Mouse (Mus musculus): ENCODE results near the gene Pam. TPM values are rescaled to one million over a fixed set of nuclear protein-coding genes. Genes with fewer than 3 reads are reported as not detected.

Gene Pam
- polyA plus RNA-seq, 1 experiment from 2014 or later, result 77.3 TPM

GRCm38 (mm10) chr1:97983189-97983588 lies 112.3 kb downstream of the Pam start:
- no peaks in the 10 kb centered on the region for H3K9me3 ChIP-seq (ENCODE audit: control insufficient read depth, low read depth, low read length)
- 67% methylated on average over 1 of the region's 1 CpGs for WGBS
- H3K4me2 ChIP-seq (replicated peaks; ENCODE audit: low read depth, low read length), result no peak overlapping the region
- H3K36me3 ChIP-seq (ENCODE audit: control insufficient read depth, insufficient read depth, low read length), result no peaks in the 10 kb centered on the region
- H3K4me1 ChIP-seq (ENCODE audit: control insufficient read depth, insufficient read depth, low read length), result 0 out of 2 replicates have a peak, but pooled peaks cover 3% of the 10 kb centered on the region
- H3K27me3 ChIP-seq (ENCODE audit: control insufficient read depth, insufficient read depth, low read length), result no peaks in the 10 kb centered on the region
- no peak overlapping the region for H3K9ac ChIP-seq (replicated peaks; ENCODE audit: low read depth, low read length)
- no peak for ATAC-seq (ENCODE audit: insufficient number of reproducible peaks, insufficient read depth, low FRiP score, low read depth)
- H3K27ac ChIP-seq (ENCODE audit: low read length), result no peak overlapping the region
- no peak overlapping the region for H3K4me3 ChIP-seq (ENCODE audit: low read depth, low read length)

DNA sequence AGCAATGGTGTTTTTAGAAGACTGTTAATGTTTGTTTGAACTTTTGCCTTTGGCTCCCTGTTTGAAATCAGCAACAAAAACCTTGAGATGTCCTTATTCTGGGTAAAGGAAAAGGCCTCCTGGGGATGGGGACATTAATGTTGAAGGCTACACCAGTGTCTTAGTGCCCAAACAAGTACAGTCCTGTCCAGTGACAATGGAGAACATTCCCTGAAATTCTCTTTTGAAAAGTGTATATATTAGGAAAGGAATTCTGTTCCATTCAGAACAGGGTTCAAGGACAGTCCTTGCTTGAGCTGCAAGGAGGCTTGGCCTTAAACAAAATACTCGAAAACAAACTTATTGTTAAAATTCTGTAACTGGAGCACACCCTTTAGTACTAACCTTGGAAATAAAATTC lies 116.0 kb downstream of the Pam start:
- no peak overlapping the region for H3K4me3 ChIP-seq (ENCODE audit: low read depth, low read length)
- H3K9ac ChIP-seq (replicated peaks; ENCODE audit: low read depth, low read length), result no peak overlapping the region
- ATAC-seq (ENCODE audit: insufficient number of reproducible peaks, insufficient read depth, low FRiP score, low read depth), result no peak
- H3K9me3 ChIP-seq (ENCODE audit: control insufficient read depth, low read depth, low read length), result no peaks in the 10 kb centered on the region
- no peaks in the 10 kb centered on the region for H3K36me3 ChIP-seq (ENCODE audit: control insufficient read depth, insufficient read depth, low read length)
- H3K27me3 ChIP-seq (ENCODE audit: control insufficient read depth, insufficient read depth, low read length), result no peaks in the 10 kb centered on the region
- WGBS, result 81% methylated on average over 1 of the region's 1 CpGs
- no peak overlapping the region for H3K27ac ChIP-seq (ENCODE audit: low read length)
- no peak overlapping the region for H3K4me2 ChIP-seq (replicated peaks; ENCODE audit: low read depth, low read length)
- H3K4me1 ChIP-seq (ENCODE audit: control insufficient read depth, insufficient read depth, low read length), result 0 out of 2 replicates have a peak, but pooled peaks cover 6% of the 10 kb centered on the region

GRCm38 (mm10) chr1:97977521-97977920 lies 117.9 kb downstream of the Pam start:
- H3K4me2 ChIP-seq (replicated peaks; ENCODE audit: low read depth, low read length), result peak overlapping the region; percentile 72

GRCm38 (mm10) chr1:97976873-97977473 lies 118.5 kb downstream of the Pam start:
- Histone ChIP-seq H3K4me1 (ENCODE audit: control insufficient read depth, insufficient read depth, low read length) (0 out of 2 replicates have a peak, but pooled peaks cover 6% of the 10 kb centered on the region), H3K27me3 (ENCODE audit: control insufficient read depth, insufficient read depth, low read length) (no peaks in the 10 kb centered on the region)
- under 1% methylated on average over 47 of the region's 47 CpGs for WGBS

More at GRCm38 (mm10) chr1:97977521-97977920, 117.9 kb downstream of the Pam start:
- Histone ChIP-seq H3K27ac (ENCODE audit: low read length) (peak overlapping the region; percentile 76; the same call in 1 of the 2 replicates), H3K4me1 (ENCODE audit: control insufficient read depth, insufficient read depth, low read length) (0 out of 2 replicates have a peak, but pooled peaks cover 6% of the 10 kb centered on the region), H3K27me3 (ENCODE audit: control insufficient read depth, insufficient read depth, low read length) (no peaks in the 10 kb centered on the region), H3K9ac (replicated peaks; ENCODE audit: low read depth, low read length) (peak overlapping the region; percentile 81), H3K4me3 (ENCODE audit: low read depth, low read length) (peak overlapping the region; percentile 70), H3K9me3 (ENCODE audit: control insufficient read depth, low read depth, low read length) (no peaks in the 10 kb centered on the region), H3K36me3 (ENCODE audit: control insufficient read depth, insufficient read depth, low read length) (no peaks in the 10 kb centered on the region; the same call in 1 of the 2 replicates)
- 10% methylated on average over 7 of the region's 7 CpGs for WGBS
- no peak for ATAC-seq (ENCODE audit: insufficient number of reproducible peaks, insufficient read depth, low FRiP score, low read depth)

DNA sequence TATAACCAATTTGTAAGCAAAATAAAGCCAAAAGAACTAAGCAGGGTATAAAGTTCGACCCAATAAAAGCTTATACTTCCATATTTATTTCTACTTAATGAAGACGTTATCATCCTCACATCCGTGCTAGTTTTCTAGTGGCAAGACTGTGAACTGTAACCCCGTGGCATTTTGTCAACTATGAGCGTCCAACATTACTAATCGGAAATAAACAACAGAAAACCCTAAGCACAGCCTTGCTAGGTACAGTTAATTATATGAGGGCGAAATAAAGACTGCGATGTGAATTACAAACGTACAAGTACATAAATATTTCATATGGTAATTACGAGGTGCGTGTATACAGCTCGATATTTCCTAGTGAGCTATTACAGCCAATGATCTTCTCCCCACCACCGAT lies 119.4 kb downstream of the Pam start:
- Histone ChIP-seq H3K27ac (ENCODE audit: low read length) (no peak overlapping the region), H3K4me3 (ENCODE audit: low read depth, low read length) (peak overlapping the region; percentile 70), H3K27me3 (ENCODE audit: control insufficient read depth, insufficient read depth, low read length) (no peaks in the 10 kb centered on the region), H3K4me2 (replicated peaks; ENCODE audit: low read depth, low read length) (peak overlapping the region; percentile 72), H3K36me3 (ENCODE audit: control insufficient read depth, insufficient read depth, low read length) (no peaks in the 10 kb centered on the region; the same call in 1 of the 2 replicates), H3K9ac (replicated peaks; ENCODE audit: low read depth, low read length) (no peak overlapping the region), H3K4me1 (ENCODE audit: control insufficient read depth, insufficient read depth, low read length) (0 out of 2 replicates have a peak, but pooled peaks cover 6% of the 10 kb centered on the region), H3K9me3 (ENCODE audit: control insufficient read depth, low read depth, low read length) (no peaks in the 10 kb centered on the region)
- no peak for ATAC-seq (ENCODE audit: insufficient number of reproducible peaks, insufficient read depth, low FRiP score, low read depth)
- 42% methylated on average over 13 of the region's 13 CpGs for WGBS

More at GRCm38 (mm10) chr1:97976873-97977473, 118.5 kb downstream of the Pam start:
- Histone ChIP-seq H3K9me3 (ENCODE audit: control insufficient read depth, low read depth, low read length) (no peaks in the 10 kb centered on the region), H3K4me3 (ENCODE audit: low read depth, low read length) (peak overlapping the region; percentile 70), H3K9ac (replicated peaks; ENCODE audit: low read depth, low read length) (peak overlapping the region; percentile 81), H3K27ac (ENCODE audit: low read length) (peak overlapping the region; percentile 76; the same call in 1 of the 2 replicates), H3K4me2 (replicated peaks; ENCODE audit: low read depth, low read length) (peak overlapping the region; percentile 72), H3K36me3 (ENCODE audit: control insufficient read depth, insufficient read depth, low read length) (no peaks in the 10 kb centered on the region; the same call in 1 of the 2 replicates)
- peak; percentile 92 for ATAC-seq (ENCODE audit: insufficient number of reproducible peaks, insufficient read depth, low FRiP score, low read depth)

DNA sequence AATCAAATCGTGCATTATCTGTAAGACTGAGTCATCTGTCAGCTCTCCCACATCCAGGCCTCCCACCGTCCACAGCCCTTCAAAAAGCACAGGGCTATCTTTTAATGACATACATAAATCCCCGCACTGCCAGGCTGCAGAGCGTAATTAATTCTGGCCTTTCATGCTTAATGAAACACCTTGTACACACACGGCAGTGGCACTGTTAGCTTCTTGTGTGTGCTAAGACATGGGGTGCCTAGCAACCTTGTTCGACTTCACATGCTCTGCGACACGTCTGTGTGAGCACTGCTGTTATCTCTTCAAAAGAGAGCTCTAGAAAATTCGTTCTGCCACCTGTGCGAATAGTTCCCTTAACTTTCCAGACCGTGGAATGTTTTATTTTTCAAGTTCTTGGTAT lies 120.5 kb downstream of the Pam start:
- Histone ChIP-seq H3K4me1 (ENCODE audit: control insufficient read depth, insufficient read depth, low read length) (0 out of 2 replicates have a peak, but pooled peaks cover 6% of the 10 kb centered on the region), H3K4me3 (ENCODE audit: low read depth, low read length) (no peak overlapping the region), H3K27ac (ENCODE audit: low read length) (no peak overlapping the region), H3K9me3 (ENCODE audit: control insufficient read depth, low read depth, low read length) (no peaks in the 10 kb centered on the region), H3K27me3 (ENCODE audit: control insufficient read depth, insufficient read depth, low read length) (no peaks in the 10 kb centered on the region), H3K36me3 (ENCODE audit: control insufficient read depth, insufficient read depth, low read length) (no peaks in the 10 kb centered on the region; the same call in 1 of the 2 replicates), H3K4me2 (replicated peaks; ENCODE audit: low read depth, low read length) (no peak overlapping the region), H3K9ac (replicated peaks; ENCODE audit: low read depth, low read length) (no peak overlapping the region)
- 49% methylated on average over 11 of the region's 11 CpGs for WGBS
- no peak for ATAC-seq (ENCODE audit: insufficient number of reproducible peaks, insufficient read depth, low FRiP score, low read depth)

GRCm38 (mm10) chr1:97969765-97970164 lies 125.7 kb downstream of the Pam start:
- Histone ChIP-seq H3K27me3 (ENCODE audit: control insufficient read depth, insufficient read depth, low read length) (no peaks in the 10 kb centered on the region), H3K4me1 (ENCODE audit: control insufficient read depth, insufficient read depth, low read length) (0 out of 2 replicates have a peak, but pooled peaks cover under 1% of the 10 kb centered on the region), H3K4me2 (replicated peaks; ENCODE audit: low read depth, low read length) (no peak overlapping the region), H3K9me3 (ENCODE audit: control insufficient read depth, low read depth, low read length) (no peaks in the 10 kb centered on the region), H3K9ac (replicated peaks; ENCODE audit: low read depth, low read length) (no peak overlapping the region), H3K4me3 (ENCODE audit: low read depth, low read length) (no peak overlapping the region), H3K27ac (ENCODE audit: low read length) (no peak overlapping the region), H3K36me3 (ENCODE audit: control insufficient read depth, insufficient read depth, low read length) (no peaks in the 10 kb centered on the region; the same call in 1 of the 2 replicates)
- no peak for ATAC-seq (ENCODE audit: insufficient number of reproducible peaks, insufficient read depth, low FRiP score, low read depth)
- 58% methylated on average over 4 of the region's 4 CpGs for WGBS

GRCm38 (mm10) chr1:97963711-97964110 lies 131.7 kb downstream of the Pam start:
- Histone ChIP-seq H3K4me3 (ENCODE audit: low read depth, low read length) (no peak overlapping the region), H3K36me3 (ENCODE audit: control insufficient read depth, insufficient read depth, low read length) (no peaks in the 10 kb centered on the region), H3K4me2 (replicated peaks; ENCODE audit: low read depth, low read length) (no peak overlapping the region), H3K9ac (replicated peaks; ENCODE audit: low read depth, low read length) (no peak overlapping the region), H3K4me1 (ENCODE audit: control insufficient read depth, insufficient read depth, low read length) (no peaks in the 10 kb centered on the region), H3K9me3 (ENCODE audit: control insufficient read depth, low read depth, low read length) (no peaks in the 10 kb centered on the region), H3K27ac (ENCODE audit: low read length) (no peak overlapping the region), H3K27me3 (ENCODE audit: control insufficient read depth, insufficient read depth, low read length) (no peaks in the 10 kb centered on the region)
- 62% methylated on average over 2 of the region's 2 CpGs for WGBS
- ATAC-seq (ENCODE audit: insufficient number of reproducible peaks, insufficient read depth, low FRiP score, low read depth), result no peak

Measured in stomach, embryonic 14.5 days (tissue).